Mouse (Mus musculus): Measurements from ENCODE around the gene Aqp2. TPM values are rescaled to one million over a fixed set of nuclear protein-coding genes. Genes with fewer than 3 reads are reported as not detected.

Gene Aqp2
- polyA plus RNA-seq, 1 experiment from 2014 or later: not detected

Other genes with a start within 250 kb of the Aqp2 start
- 29.0 and 29.5 TPM in 2 replicates for gene Fmnl3, start 208.6 kb upstream of the Aqp2 start, polyA plus RNA-seq (2015; fragmentation: Nextera tagmentation; extraction: Ambion mirVana)
- gene Tmbim6, start 186.2 kb upstream of the Aqp2 start, polyA plus RNA-seq (2015; fragmentation: Nextera tagmentation; extraction: Ambion mirVana): 266 and 285 TPM in 2 replicates
- 9.4 and 10.3 TPM in 2 replicates for gene Nckap5l, start 121.3 kb upstream of the Aqp2 start, polyA plus RNA-seq (2015; fragmentation: Nextera tagmentation; extraction: Ambion mirVana)
- gene Bcdin3d, start 104.3 kb upstream of the Aqp2 start, polyA plus RNA-seq (2015; fragmentation: Nextera tagmentation; extraction: Ambion mirVana): 16.3 and 17.3 TPM in 2 replicates
- gene Faim2, start 50.9 kb upstream of the Aqp2 start, polyA plus RNA-seq (2015; fragmentation: Nextera tagmentation; extraction: Ambion mirVana): 0.14 and 0.50 TPM in 2 replicates
- 0.24 and 1.2 TPM in 2 replicates for gene Aqp5, start 11.7 kb downstream of the Aqp2 start, polyA plus RNA-seq (2015; fragmentation: Nextera tagmentation; extraction: Ambion mirVana)
- not detected in 2 replicates for gene Aqp6, start 22.3 kb downstream of the Aqp2 start, polyA plus RNA-seq (2015; fragmentation: Nextera tagmentation; extraction: Ambion mirVana)
- 131 and 132 TPM in 2 replicates for gene Racgap1, start 72.6 kb downstream of the Aqp2 start, polyA plus RNA-seq (2015; fragmentation: Nextera tagmentation; extraction: Ambion mirVana)
- 3.3 and 4.2 TPM in 2 replicates for gene Asic1, start 91.3 kb downstream of the Aqp2 start, polyA plus RNA-seq (2015; fragmentation: Nextera tagmentation; extraction: Ambion mirVana)
- gene Smarcd1, start 123.1 kb downstream of the Aqp2 start, polyA plus RNA-seq (2015; fragmentation: Nextera tagmentation; extraction: Ambion mirVana): 55.0 and 73.1 TPM in 2 replicates
- not detected in 2 replicates for gene Gm17349, start 126.4 kb downstream of the Aqp2 start, polyA plus RNA-seq (2015; fragmentation: Nextera tagmentation; extraction: Ambion mirVana)
- 0.37 and 1.0 TPM in 2 replicates for gene Gpd1, start 138.5 kb downstream of the Aqp2 start, polyA plus RNA-seq (2015; fragmentation: Nextera tagmentation; extraction: Ambion mirVana)
- gene Cox14, start 146.6 kb downstream of the Aqp2 start, polyA plus RNA-seq (2015; fragmentation: Nextera tagmentation; extraction: Ambion mirVana): 144 and 179 TPM in 2 replicates
- gene Cers5, start 193.8 kb downstream of the Aqp2 start, polyA plus RNA-seq (2015; fragmentation: Nextera tagmentation; extraction: Ambion mirVana): 70.8 and 71.5 TPM in 2 replicates

Data from embryonic facial prominence, embryonic 13.5 days (tissue).